Mouse (Mus musculus) frontal cortex, postnatal 10 days (tissue): ENCODE data around the gene Olfr518.

Experiments used
- DNase-seq, 2 experiments: peaks; one replicate each; pipeline ENCODE4 v3.0.0; 2022; ENCODE audit warnings: low spot score in 2 of 2, mixed read lengths in 1 of 2

Gene Olfr518

GRCm38 (mm10) chr7:108884906-108885305 is at the start of gene Olfr518:
Gene Olfr518 (minus strand): TSS chr7:108885006.
- DNase-seq, result no peak

DNA sequence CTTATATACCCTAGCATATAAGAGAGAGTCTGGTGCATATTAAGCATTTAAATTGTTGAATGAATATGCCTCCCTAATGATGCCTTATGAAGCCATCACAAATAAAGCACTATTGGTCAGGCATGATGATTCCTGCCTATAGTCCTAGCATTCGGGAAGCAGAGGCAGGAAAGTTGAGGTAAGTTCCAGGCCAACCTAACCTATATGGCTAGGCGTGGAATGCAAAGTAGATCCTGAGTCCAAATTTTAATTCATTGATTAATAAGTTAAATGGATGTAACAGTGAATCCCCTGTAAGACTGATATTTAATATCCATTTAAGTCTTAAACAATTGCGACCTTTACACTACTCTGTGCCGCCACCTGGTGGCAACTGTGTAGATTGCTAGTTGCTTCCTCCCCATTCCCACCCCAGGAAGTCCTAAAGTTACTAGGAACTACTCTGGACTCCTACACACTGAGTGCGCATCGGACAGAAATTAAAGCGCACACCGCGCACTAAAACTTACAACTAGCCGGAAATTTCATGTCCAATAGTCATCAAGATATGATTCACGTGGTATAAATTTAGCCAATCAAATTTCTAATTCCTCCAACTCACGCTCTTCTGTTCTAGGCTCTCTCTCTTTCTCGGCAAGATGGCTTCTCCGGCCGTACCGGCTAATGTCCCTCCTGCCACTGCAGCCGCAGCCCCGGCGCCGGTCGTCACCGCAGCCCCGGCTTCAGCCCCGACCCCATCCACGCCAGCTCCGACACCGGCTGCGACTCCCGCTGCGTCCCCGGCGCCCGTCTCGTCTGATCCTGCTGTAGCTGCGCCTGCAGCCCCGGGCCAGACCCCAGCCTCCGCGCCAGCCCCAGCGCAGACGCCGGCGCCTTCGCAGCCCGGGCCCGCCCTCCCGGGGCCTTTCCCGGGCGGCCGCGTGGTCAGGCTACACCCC is 49.3 kb upstream of the Olfr518 start, which contains the start of gene Eif3f:
Gene Eif3f, plus strand, starts transcription at position 624 of the 938 bp plus-strand sequence.
- peak; percentile 91 to 93 for DNase-seq

DNA sequence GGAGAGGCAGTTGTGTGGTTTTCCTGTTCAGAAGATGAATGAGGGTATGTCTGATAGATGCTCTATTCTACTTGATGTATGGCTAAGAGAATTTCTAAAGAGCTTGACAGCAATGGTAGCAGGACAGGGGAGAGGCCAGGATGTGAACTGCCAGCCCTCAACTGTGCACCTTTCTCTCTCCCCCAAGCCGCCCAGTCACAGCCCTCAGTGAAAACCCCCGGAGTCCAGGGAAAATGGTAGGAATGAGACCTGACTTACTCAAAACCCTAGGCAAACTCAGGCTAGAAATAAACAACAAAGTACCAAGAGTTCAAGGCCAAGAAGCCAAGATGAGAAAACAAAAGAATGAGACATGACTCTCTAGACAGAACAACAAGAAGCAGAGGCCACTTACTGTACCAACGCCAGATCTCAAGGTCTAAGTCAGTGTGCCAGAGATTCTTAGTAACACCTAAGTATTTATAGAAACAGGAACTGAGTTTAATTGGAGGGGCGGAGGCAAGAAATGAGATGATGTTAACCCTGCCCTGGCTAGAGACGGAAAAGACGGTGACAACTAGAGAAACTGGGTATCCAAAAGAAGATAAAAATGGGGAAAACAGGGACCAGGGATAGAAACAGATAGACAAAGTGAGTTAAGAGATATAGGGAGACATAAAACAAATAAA is 45.1 kb upstream of the Olfr518 start, which contains the start of gene Nlrp10:
Gene Nlrp10, minus strand, starts transcription at position 453 of the 668 bp plus-strand sequence.
- no peak for DNase-seq

DNA sequence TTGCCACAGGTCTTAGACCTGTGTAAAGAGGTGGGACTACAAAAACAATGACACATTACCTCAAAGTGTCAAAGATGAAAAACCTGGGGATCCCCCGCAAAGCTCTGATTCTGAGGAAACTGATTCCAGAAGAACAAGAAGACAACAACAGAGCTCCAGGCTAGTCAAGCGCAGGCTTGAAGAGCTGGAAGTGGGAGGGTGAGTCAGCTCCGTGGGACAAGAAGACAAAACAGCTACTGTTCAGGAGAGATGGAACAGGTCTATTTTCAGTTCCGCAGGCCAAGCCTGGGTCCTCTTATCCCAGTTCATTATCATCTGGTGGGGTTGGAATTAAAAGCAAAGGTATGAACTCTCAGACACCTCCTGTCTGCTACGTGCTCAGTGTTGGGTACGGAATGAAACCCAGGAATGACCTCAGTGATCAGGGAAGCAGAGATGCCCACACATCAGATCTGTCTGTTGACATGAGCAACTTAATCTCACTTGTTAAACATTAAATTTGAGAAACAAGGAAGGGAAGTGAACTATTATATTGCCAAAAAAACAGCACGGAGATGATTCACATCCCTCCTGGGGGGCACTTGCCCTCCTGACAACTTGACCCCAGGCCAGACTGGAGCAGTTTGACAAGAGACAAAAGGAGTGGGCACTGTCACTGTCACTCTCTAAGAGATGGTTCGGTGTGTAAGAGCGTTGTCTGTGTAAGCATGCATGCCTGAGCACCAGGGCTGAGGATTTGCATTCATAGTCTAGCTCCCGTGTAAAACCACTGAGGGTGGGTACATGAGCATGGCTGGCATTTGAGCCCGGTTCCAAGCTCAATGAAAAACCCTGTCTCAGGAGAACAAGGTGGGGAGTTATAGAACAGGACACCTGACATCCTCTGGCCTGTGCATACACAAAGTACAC is 43.7 kb upstream of the Olfr518 start:
- DNase-seq, result no peak

DNA sequence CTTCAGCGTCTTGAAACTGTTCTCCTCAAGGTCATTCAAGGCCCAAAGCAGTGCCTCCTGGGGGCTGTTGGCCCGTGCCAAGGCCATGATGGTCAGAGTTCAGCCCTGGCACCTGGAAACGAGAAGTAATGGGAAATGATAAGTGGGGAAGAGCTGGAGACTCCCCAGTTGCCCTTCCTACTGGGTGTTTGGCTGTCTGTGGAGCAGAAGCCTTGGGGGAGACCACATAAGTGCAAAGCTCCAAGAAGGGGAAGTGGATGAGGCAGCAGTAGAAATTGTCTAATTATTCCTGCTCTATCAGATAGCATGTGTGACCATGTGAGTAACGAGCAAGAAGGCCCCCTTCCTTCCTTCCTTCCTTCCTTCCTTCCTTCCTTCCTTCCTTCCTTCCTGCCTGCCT is 42.2 kb upstream of the Olfr518 start:
- no peak for DNase-seq

GRCm38 (mm10) chr7:108903969-108904368 is 19.2 kb upstream of the Olfr518 start:
- no peak for DNase-seq

DNA sequence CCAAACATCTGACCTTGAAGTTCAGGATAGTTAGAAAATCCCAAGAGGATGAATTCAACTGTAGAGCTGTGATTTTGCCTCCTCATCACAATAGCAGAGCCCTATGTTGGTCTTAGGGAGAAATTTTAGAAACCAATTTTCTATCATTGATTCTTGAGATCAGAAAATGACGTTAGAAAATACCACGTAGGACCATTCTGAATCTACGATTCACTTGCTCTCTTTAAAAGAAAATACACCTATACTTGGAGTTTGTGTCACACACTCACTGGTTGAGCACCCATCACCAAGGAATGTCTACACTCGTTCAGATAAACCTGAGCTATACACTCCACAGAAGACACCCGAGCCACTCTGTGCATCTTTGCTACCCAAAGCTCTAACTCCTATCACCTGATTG is 9.5 kb upstream of the Olfr518 start, which contains the start of gene Olfr519:
Gene Olfr519, minus strand, starts transcription at position 101 of the 400 bp plus-strand sequence.
- no peak for DNase-seq

- DNase-seq, result no peak
Observed at GRCm38 (mm10) chr7:108872279-108872678, 12.5 kb downstream of the Olfr518 start, which contains the start of gene Olfr517. Gene Olfr517 (minus strand): TSS chr7:108872379.

DNA sequence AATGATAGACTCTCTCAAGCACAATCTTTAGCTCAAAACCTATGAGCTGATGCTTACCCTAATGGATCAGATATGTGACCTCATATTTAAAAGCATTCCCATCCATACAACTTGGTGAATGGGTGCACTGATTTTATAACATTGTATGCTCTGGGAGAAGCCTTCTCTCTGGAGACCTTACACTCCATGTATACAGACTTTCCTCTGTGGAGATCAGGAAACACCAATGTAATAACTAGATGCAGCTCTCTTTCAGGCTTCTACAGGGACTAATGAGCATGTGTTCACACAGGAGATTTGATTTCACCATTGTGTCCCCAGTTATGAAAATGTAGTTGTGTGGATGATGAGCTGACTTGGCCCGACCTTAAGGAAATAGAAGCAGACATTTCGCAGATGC is 34.4 kb downstream of the Olfr518 start, which contains the start of gene Olfr516:
Gene Olfr516, minus strand, starts transcription at position 101 of the 400 bp plus-strand sequence.
- no peak for DNase-seq
